Mouse (Mus musculus) embryo, embryonic 9.5 days (tissue): ENCODE measurements around the gene Ddah1.
A peak's percentile ranks its signal among the peaks of the same experiment; 100 is the strongest.
"Not testable (repeated sequence)": the region's sequence is repeated elsewhere in the genome, so short reads cannot be mapped to it uniquely, and the experiment has no call there.

Experiments used
- DNase-seq: peaks from one replicate; pipeline ENCODE4 v3.0.0-alpha.2; 2017; ENCODE audit errors: extremely low spot score

Gene Ddah1

GRCm38 (mm10) chr3:145864713-145865233, 106.3 kb downstream of the Ddah1 start:
- DNase-seq, result no peak

GRCm38 (mm10) chr3:145872680-145873079, 114.2 kb downstream of the Ddah1 start:
- no peak for DNase-seq

- no peak for DNase-seq
These were observed 114.8 kb downstream of the Ddah1 start for GRCm38 (mm10) chr3:145873271-145873670.

- DNase-seq, result no peak
These were observed 115.7 kb downstream of the Ddah1 start for GRCm38 (mm10) chr3:145874126-145874525.

GRCm38 (mm10) chr3:145876120-145876519, 117.6 kb downstream of the Ddah1 start:
- no peak for DNase-seq

- not testable (repeated sequence) for DNase-seq
These were observed 120.4 kb downstream of the Ddah1 start for GRCm38 (mm10) chr3:145878867-145879266.

GRCm38 (mm10) chr3:145880335-145880734, 121.9 kb downstream of the Ddah1 start:
- DNase-seq, result no peak

GRCm38 (mm10) chr3:145882076-145882874, 123.8 kb downstream of the Ddah1 start:
- DNase-seq, result no peak

GRCm38 (mm10) chr3:145883233-145883632, 124.8 kb downstream of the Ddah1 start:
- DNase-seq, result no peak

GRCm38 (mm10) chr3:145885376-145885775, 126.9 kb downstream of the Ddah1 start:
- DNase-seq, result no peak

- no peak for DNase-seq
These were observed 127.5 kb downstream of the Ddah1 start for GRCm38 (mm10) chr3:145885851-145886464.

GRCm38 (mm10) chr3:145887430-145887971, 129.0 kb downstream of the Ddah1 start:
- DNase-seq, result no peak

GRCm38 (mm10) chr3:145890346-145891132, 132.1 kb downstream of the Ddah1 start:
- peak; percentile 37 for DNase-seq

GRCm38 (mm10) chr3:145892451-145892850, 134.0 kb downstream of the Ddah1 start:
- DNase-seq, result no peak

GRCm38 (mm10) chr3:145894131-145894530, 135.7 kb downstream of the Ddah1 start:
- no peak for DNase-seq

GRCm38 (mm10) chr3:145897749-145898148, 139.3 kb downstream of the Ddah1 start:
- DNase-seq, result no peak

GRCm38 (mm10) chr3:145899832-145900231, 141.4 kb downstream of the Ddah1 start:
- DNase-seq, result no peak

GRCm38 (mm10) chr3:145903530-145903929, 145.1 kb downstream of the Ddah1 start:
- no peak for DNase-seq

GRCm38 (mm10) chr3:145904850-145905776, 146.6 kb downstream of the Ddah1 start:
- peak; percentile 81 for DNase-seq

- DNase-seq, result no peak
These were observed 148.1 kb downstream of the Ddah1 start for GRCm38 (mm10) chr3:145906582-145906981.

GRCm38 (mm10) chr3:145912512-145912911, 154.0 kb downstream of the Ddah1 start:
- no peak for DNase-seq
